Mouse (Mus musculus) C2C12 (cell line): ENCODE measurements around the gene Xylt2. TPM values are rescaled to one million over a fixed set of nuclear protein-coding genes. Genes with fewer than 3 reads are reported as not detected.

Experiments
- H3K27me3 ChIP-seq: one replicate; pipeline ENCODE4 v1.6.1; 2011; ENCODE audit not compliant: control insufficient read depth, insufficient read depth, insufficient read length
- H3K36me3 ChIP-seq: one replicate; pipeline ENCODE4 v1.6.1; 2011; ENCODE audit not compliant: control insufficient read depth, insufficient read depth
- H3K4me3 ChIP-seq: one replicate; pipeline ENCODE4 v1.5.1; 2011; ENCODE audit warnings: mild to moderate bottlenecking, control low read depth; ENCODE audit not compliant: poor library complexity, insufficient read depth, severe bottlenecking
- H3K79me2 ChIP-seq: one replicate; pipeline ENCODE4 v1.6.1; 2011; ENCODE audit not compliant: control insufficient read depth, insufficient read depth
- H3K79me3 ChIP-seq: one replicate; pipeline ENCODE4 v1.6.1; 2011; ENCODE audit warnings: low read depth, control low read depth
- H3ac ChIP-seq: one replicate; pipeline ENCODE3; 2011; ENCODE audit warnings: low read depth; ENCODE audit not compliant: control insufficient read depth, insufficient read length
- CEBPB ChIP-seq: IDR thresholded peaks from one replicate; pipeline ENCODE4 v1.6.1; 2011; ENCODE audit warnings: low read depth, mild to moderate bottlenecking, control low read depth, moderate library complexity
- CTCF ChIP-seq: IDR thresholded peaks from one replicate; pipeline ENCODE4 v1.5.1; 2011; ENCODE audit not compliant: control insufficient read depth, insufficient read depth, insufficient read length
- FOSL1 ChIP-seq: IDR thresholded peaks from one replicate; pipeline ENCODE4 v1.8.0; 2011; ENCODE audit warnings: mild to moderate bottlenecking, low read length; ENCODE audit not compliant: poor library complexity, insufficient read depth, severe bottlenecking
- MAX ChIP-seq: IDR thresholded peaks from one replicate; pipeline ENCODE4 v1.6.1; 2011; ENCODE audit warnings: mild to moderate bottlenecking, control low read depth
- MYOD1 ChIP-seq: IDR thresholded peaks from one replicate; pipeline ENCODE4 v1.6.1; 2011; ENCODE audit warnings: low read depth; ENCODE audit not compliant: control insufficient read depth, insufficient read length
- MYOG ChIP-seq: IDR thresholded peaks from one replicate; pipeline ENCODE4 v1.6.1; 2011; ENCODE audit not compliant: control insufficient read depth, insufficient read length; ENCODE audit errors: extremely low read depth
- USF1 ChIP-seq: IDR thresholded peaks from one replicate; pipeline ENCODE4 v1.6.1; 2011; ENCODE audit warnings: low read depth, mild to moderate bottlenecking, control low read depth, moderate library complexity
- polyA plus RNA-seq: library from polyadenylated mRNA; unstranded; fragments of >200 nt; fragmentation: generic; extraction: Trizol; gene quantifications from one replicate; pipeline ENCODE4 v1.2.1, GENCODE M21; 2012; ENCODE audit warnings: missing spikeins

The Xylt2 gene
- polyA plus RNA-seq, 1 experiment, result 10.4 TPM

DNA sequence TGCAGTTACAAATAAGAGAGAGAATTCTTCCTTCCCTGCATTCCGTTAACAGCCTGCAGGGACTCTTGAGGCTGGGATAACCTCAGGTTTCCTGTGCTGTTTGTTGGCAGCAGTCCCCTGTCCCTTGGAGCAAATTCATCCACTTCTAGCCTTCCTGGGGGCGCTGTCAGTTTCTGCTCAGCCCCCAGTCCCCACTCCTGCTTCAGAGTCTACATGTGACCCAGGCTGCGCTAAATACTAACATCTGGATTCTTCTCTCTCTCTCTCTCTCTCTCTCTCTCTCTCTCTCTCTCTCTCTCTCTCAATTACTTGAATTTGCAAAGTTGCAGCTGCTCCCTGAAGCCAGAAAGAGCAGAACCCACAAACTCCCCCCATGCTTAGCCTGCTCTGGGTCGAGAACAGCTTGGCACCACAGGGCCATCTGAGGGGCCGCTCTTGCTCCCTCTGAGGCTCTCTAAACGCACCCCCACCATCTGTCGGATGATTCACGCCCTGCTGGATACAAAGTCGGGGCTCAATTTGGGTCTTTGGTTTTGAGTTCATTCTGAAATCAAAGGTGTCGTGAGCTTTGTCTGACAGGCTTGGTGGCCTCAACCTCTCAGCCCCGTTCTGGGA, 36.0 kb upstream of the Xylt2 start:
- Histone ChIP-seq H3ac (no peak overlapping the region), H3K36me3 (no peaks in the 10 kb centered on the region), H3K4me3 (no peak overlapping the region), H3K79me2 (no peaks in the 10 kb centered on the region), H3K27me3 (no peaks in the 10 kb centered on the region), H3K79me3 (no peaks in the 10 kb centered on the region)
- TF ChIP-seq CTCF, result no peak
- no peak for TF ChIP-seq FOSL1
- TF ChIP-seq USF1, result no peak
- no peak for TF ChIP-seq MYOD1
- TF ChIP-seq MAX, result no peak
- no peak for TF ChIP-seq CEBPB
- no peak for TF ChIP-seq MYOG

DNA sequence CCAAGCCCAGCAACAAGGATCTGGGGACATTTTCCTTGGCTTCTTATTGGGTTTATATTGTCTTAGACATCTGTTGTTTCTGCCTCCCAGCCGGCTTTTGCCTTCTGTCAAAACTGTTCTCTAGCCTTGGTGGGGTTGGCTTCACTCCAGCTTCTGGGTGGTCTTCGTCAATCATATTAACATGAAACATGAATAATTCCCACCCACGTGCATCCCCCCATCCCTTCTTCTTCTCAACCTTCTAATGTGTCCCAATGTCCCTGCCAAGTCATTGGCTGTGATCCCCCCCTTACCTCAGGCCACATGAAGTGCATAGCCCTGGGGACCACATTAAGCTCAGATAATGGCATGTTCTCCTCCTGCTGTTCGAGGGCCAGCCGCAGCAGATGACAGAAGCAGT, 27.2 kb upstream of the Xylt2 start, which contains the start of gene Gm11541:
TSS of gene Gm11541 (minus strand) at position 28 of the 400 bp plus-strand sequence.
- no peaks in the 10 kb centered on the region for H3K79me2 ChIP-seq
- no peak within 1 kb of the TSS for H3ac ChIP-seq
- no peak within 1 kb of the TSS for H3K4me3 ChIP-seq
- no peaks in the 10 kb centered on the region for H3K79me3 ChIP-seq
- peaks cover 10% of the 10 kb centered on the region for H3K27me3 ChIP-seq
- H3K36me3 ChIP-seq, result no peaks in the 10 kb centered on the region
- TF ChIP-seq MYOD1, result no peak
- TF ChIP-seq CTCF, result no peak
- TF ChIP-seq USF1, result no peak
- no peak for TF ChIP-seq MAX
- TF ChIP-seq FOSL1, result no peak
- TF ChIP-seq MYOG, result no peak
- TF ChIP-seq CEBPB, result no peak

DNA sequence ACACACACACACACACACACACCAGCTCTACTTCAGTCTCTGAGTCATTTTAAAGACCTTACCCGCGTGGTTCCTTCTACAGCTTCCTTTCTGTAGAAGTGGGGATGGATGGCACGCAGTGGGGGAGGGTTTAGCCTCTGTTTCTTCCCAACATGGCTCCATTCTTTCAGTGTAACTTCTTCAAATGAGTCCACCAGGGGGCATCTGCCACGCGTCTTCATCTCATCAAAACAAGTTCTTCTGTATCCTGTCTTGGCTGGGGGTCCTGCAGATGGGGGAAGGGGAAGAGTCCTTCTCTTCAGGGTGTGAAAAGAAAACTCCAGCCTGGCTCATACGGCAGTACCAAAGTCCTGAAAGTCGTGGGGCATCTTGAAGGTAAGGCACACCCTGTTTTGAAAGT, 26.7 kb upstream of the Xylt2 start:
- Histone ChIP-seq H3K79me3 (no peaks in the 10 kb centered on the region), H3ac (no peak overlapping the region), H3K27me3 (peaks cover 10% of the 10 kb centered on the region), H3K36me3 (no peaks in the 10 kb centered on the region), H3K4me3 (no peak overlapping the region), H3K79me2 (no peaks in the 10 kb centered on the region)
- TF ChIP-seq CEBPB (no peak), USF1 (no peak), MAX (no peak)

DNA sequence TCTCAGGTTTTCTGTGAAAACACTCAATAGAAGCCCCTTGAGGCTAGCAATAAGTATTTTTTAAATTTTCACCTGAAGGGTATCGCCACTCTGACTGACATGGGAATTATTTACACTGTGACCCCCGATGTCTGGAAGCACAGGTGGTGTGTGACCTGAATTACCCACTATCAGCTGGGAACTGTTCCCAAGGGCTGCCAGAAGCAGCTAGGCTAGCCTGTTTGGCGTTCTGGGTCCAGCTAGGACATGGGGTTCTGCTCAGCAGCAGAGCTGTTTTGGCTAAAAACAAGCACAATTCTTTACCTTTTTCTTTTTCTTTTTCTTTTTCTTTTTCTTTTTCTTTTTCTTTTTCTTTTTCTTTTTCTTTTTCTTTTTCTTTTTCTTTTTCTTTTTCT, 24.9 kb upstream of the Xylt2 start:
- H3ac ChIP-seq, result no peak overlapping the region
- H3K79me3 ChIP-seq, result no peaks in the 10 kb centered on the region
- no peaks in the 10 kb centered on the region for H3K36me3 ChIP-seq
- H3K4me3 ChIP-seq, result no peak overlapping the region
- TF ChIP-seq MYOD1 (no peak), CTCF (no peak), MYOG (no peak)
- peaks cover 10% of the 10 kb centered on the region for H3K27me3 ChIP-seq
- H3K79me2 ChIP-seq, result no peaks in the 10 kb centered on the region

DNA sequence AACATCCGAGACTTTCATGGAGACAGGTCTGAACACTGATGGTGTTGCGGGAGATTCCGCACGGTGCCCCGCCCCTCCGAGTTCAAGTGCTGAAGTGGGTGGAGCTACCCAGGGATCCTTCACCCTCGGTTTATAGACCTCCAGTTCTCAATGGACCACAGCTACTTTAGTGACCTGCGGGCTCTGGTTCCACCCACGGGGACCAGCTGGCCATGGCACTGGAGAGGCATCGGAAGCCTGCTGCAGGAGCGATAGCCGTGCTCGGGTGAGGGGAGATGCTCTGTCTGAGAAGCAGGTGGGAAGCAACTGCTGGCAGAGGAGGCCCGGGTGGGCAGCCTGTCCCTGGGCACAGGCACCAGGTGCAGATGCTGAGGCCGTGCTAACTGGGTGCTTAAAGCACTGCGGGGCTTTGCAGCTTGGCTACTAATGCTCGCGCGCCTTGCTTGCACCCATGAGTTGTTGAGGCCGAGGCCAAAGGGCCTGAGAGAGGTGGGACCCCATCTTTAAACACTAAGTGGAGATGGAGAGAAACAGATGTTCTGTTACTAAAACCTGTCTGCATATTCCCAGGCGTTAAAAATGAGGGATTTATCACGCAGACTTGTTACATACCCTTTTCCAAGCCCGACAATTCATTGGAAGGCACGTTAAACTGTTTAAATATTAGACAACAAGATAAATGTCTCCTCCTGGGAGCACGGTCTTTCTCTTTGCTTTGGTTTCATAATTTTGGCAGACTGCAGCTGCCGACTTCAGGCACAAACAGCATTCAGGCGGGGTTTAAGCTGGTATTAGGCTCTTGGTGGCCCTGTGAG, 24.3 kb upstream of the Xylt2 start:
- no peaks in the 10 kb centered on the region for H3K79me2 ChIP-seq
- H3K36me3 ChIP-seq, result no peaks in the 10 kb centered on the region
- TF ChIP-seq USF1 (no peak), MYOD1 (no peak), FOSL1 (no peak), MAX (no peak), CTCF (no peak), CEBPB (no peak), MYOG (no peak)
- H3K79me3 ChIP-seq, result no peaks in the 10 kb centered on the region
- H3K4me3 ChIP-seq, result no peak overlapping the region
- H3ac ChIP-seq, result no peak overlapping the region
- peaks cover 10% of the 10 kb centered on the region for H3K27me3 ChIP-seq

DNA sequence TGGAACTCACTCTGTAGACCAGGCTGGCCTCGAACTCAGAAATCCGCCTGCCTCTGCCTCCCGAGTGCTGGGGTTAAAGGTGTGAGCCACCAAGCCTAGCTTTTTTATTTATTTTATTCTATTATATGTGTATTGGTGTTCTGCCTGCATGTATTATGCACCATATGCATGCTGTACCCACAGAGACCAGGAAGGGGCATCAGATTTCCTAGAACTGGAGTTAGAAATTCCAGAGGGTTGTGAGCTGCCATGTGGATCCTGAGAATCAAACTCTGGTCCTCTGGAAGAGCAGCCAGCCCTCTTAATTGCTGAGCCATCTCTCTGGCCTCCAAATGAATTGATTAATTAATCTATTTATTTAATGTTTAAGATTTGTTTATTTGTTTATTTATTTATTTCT, 22.1 kb upstream of the Xylt2 start:
- Histone ChIP-seq H3K79me3 (no peaks in the 10 kb centered on the region), H3ac (no peak overlapping the region), H3K36me3 (no peaks in the 10 kb centered on the region), H3K27me3 (peaks cover 10% of the 10 kb centered on the region), H3K79me2 (no peaks in the 10 kb centered on the region), H3K4me3 (no peak overlapping the region)
- TF ChIP-seq CEBPB, result no peak
- no peak for TF ChIP-seq MAX
- TF ChIP-seq MYOD1, result no peak
- TF ChIP-seq CTCF, result no peak
- TF ChIP-seq MYOG, result no peak
- TF ChIP-seq USF1, result no peak
